Comparison of ENCODE assay signal across 8 mouse cellular contexts in genomic region chr4:98091368-98091827, GRCm38 (mm10).
A peak's percentile ranks its signal among the peaks of the same experiment; 100 is the strongest.
DNase-seq lines count a peak whose midpoint lies in the region; ATAC-seq lines count a peak whose summit lies in the region.

No protein-coding gene starts in this region.

- ATAC-seq in heart, embryonic 13.5 days (ENCODE audit: extremely low read depth, insufficient number of reproducible peaks, low FRiP score, low TSS enrichment): peak; percentile 75
- ATAC-seq in kidney, embryonic 15.5 days (replicated peaks; ENCODE audit: low FRiP score): peak; percentile 70

- H3K36me3 ChIP-seq in heart, embryonic 13.5 days: peaks cover 9% of the 10 kb centered on the region
- no peaks in the 10 kb centered on the region for H3K36me3 ChIP-seq in kidney, embryonic 15.5 days

- no peak overlapping the region for H3K4me3 ChIP-seq in heart, embryonic 13.5 days
- no peak overlapping the region for H3K4me3 ChIP-seq in kidney, embryonic 15.5 days (replicated peaks)

- no peak overlapping the region for H3K4me2 ChIP-seq in heart, embryonic 13.5 days
- no peak overlapping the region for H3K4me2 ChIP-seq in kidney, embryonic 15.5 days

- H3K9me3 ChIP-seq in heart, embryonic 13.5 days: no peaks in the 10 kb centered on the region
- no peaks in the 10 kb centered on the region for H3K9me3 ChIP-seq in kidney, embryonic 15.5 days (replicated peaks)

- H3K27me3 ChIP-seq in heart, embryonic 13.5 days (replicated peaks): no peaks in the 10 kb centered on the region
- no peaks in the 10 kb centered on the region for H3K27me3 ChIP-seq in kidney, embryonic 15.5 days

- H3K4me1 ChIP-seq in heart, embryonic 13.5 days: peaks cover 57% of the 10 kb centered on the region
- peaks cover 40% of the 10 kb centered on the region for H3K4me1 ChIP-seq in kidney, embryonic 15.5 days

- DNase-seq in layer of hippocampus, adult 9-11 months: peak; percentile 45
- no peak for DNase-seq in layer of hippocampus, adult 11-12 months (ENCODE audit: low spot score)
- DNase-seq in adrenal gland, postnatal 36 days: peak; percentile 67 to 75
- peak; percentile 66 for DNase-seq in lung, postnatal 14 days
- DNase-seq in thymus, postnatal 36 days: peak; percentile 66 to 81
- DNase-seq in layer of hippocampus, adult 8-10 months (ENCODE audit: low spot score in 2 of 2): no peak

- 25% methylated on average over 4 of the region's 4 CpGs for WGBS in heart, embryonic 13.5 days
- 36% methylated on average over 4 of the region's 4 CpGs for WGBS in kidney, embryonic 15.5 days

- H3K27ac ChIP-seq in heart, embryonic 13.5 days (replicated peaks): peak overlapping the region; percentile 86
- peak overlapping the region; percentile 7 for H3K27ac ChIP-seq in kidney, embryonic 15.5 days

- H3K9ac ChIP-seq in heart, embryonic 13.5 days: 0 out of 2 replicates have a peak overlapping the region, but pooled peaks have one; percentile 25
- no peak overlapping the region for H3K9ac ChIP-seq in kidney, embryonic 15.5 days

Comparison
In these comparisons a context has a peak if more than half of its experiments do, and no peak if none do; other contexts are left out.
1. DNase-seq: peak in layer of hippocampus, adult 9-11 months (single experiment), adrenal gland, postnatal 36 days (2 of 2), lung, postnatal 14 days (single experiment) and thymus, postnatal 36 days (2 of 2); none in layer of hippocampus, adult 11-12 months (single experiment) and layer of hippocampus, adult 8-10 months (0 of 2).